ENCODE assay signal across 1 mouse cellular context in the genomic region with DNA sequence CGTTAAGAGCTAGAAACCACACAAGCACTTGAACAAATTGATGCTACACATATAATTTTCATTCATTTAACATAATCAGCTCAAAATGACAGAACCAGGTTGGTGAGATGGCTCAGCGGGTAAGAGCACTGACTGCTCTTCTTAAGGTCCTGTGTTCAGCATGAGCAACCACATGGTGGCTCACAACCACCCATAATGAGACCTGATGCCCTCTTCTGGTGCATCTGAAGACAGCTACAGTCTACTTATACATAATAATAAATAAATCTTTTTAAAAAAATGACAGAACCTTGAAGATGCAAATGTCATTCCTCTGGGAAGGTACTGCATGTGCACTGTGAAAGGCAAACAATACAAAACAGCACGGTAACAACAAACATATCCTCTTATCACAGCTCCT.
TF ChIP-seq lines count a peak whose summit lies in the region.

No protein-coding gene starts in this region.

TF ChIP-seq in MEL, 35 proteins besides CTCF, POLR2A, EP300 and RAD21:
- TF ChIP-seq CHD1 (IDR thresholded peaks at IDR 0.05; ENCODE audit: low read depth, low read length), result no peak
- peak; percentile 19; the same call in 1 of the 2 replicates for TF ChIP-seq SMC3 (IDR thresholded peaks at IDR 0.05; ENCODE audit: low read depth, low read length)
TF ChIP-seq in MEL: peak in this region for 1.
